Mouse (Mus musculus): ENCODE measurements around the gene Col8a2.

- no peak for TF ChIP-seq CTCF (IDR thresholded peaks at IDR 0.05; ENCODE audit: low read depth, low read length)
- no peak for TF ChIP-seq GATA1 (IDR thresholded peaks at IDR 0.05; ENCODE audit: borderline replicate concordance, low read length)
Measured at GRCm38 (mm10) chr4:126261675-126262074, 24.9 kb upstream of the Col8a2 start.
